Mouse (Mus musculus) limb, embryonic 11.5 days (tissue): ENCODE measurements at regions not wholly inside any gene's neighbourhood (a gene's known extent, or its start where the extent isn't known, plus 50 kb on each side); places are given as distances from the start of the nearest gene placed in this dataset.

Experiments
- ATAC-seq: fragments of 200-750 bp; cut with Nextera tagmentation; 2 replicates; pipeline ENCODE4 v1.8.0; 2017; ENCODE audit warnings: low read depth; ENCODE audit not compliant: insufficient number of reproducible peaks, low FRiP score, low TSS enrichment
- DNase-seq: peaks from one replicate; pipeline ENCODE4 v3.0.0-alpha.2; 2015; ENCODE audit warnings: low spot score
- H3K27ac ChIP-seq: fragments of 300-500 bp; sonication (generic); replicated peaks from 2 replicates; pipeline ENCODE4 v1.5.1; 2014; ENCODE audit warnings: low read depth, mild to moderate bottlenecking, low read length
- H3K27me3 ChIP-seq: fragments of 300-500 bp; sonication (generic); 2 replicates; pipeline ENCODE4 v1.6.1; 2014; ENCODE audit warnings: mild to moderate bottlenecking, low read length, mixed read lengths; ENCODE audit not compliant: control insufficient read depth, insufficient read depth
- H3K36me3 ChIP-seq: fragments of 300-500 bp; sonication (generic); 2 replicates; pipeline ENCODE4 v1.6.1; 2014; ENCODE audit warnings: mild to moderate bottlenecking, low read length, moderate library complexity, mixed read lengths; ENCODE audit not compliant: control insufficient read depth, insufficient read depth
- H3K4me1 ChIP-seq: fragments of 300-500 bp; sonication (generic); 2 replicates; pipeline ENCODE4 v1.6.1; 2014; ENCODE audit warnings: low read length, mixed read lengths; ENCODE audit not compliant: control insufficient read depth, insufficient read depth
- H3K4me2 ChIP-seq: fragments of 300-500 bp; sonication (generic); 2 replicates; pipeline ENCODE4 v1.6.1; 2014; ENCODE audit warnings: low read depth, mild to moderate bottlenecking, moderate library complexity; ENCODE audit not compliant: severe bottlenecking
- H3K4me3 ChIP-seq: fragments of 300-500 bp; sonication (generic); 2 replicates; pipeline ENCODE4 v1.5.1; 2014; ENCODE audit warnings: low read depth, low read length
- H3K9ac ChIP-seq: fragments of 300-500 bp; sonication (generic); 2 replicates; pipeline ENCODE4 v1.6.1; 2014; ENCODE audit warnings: mild to moderate bottlenecking, low read length
- H3K9me3 ChIP-seq: fragments of 300-500 bp; sonication (generic); 2 replicates; pipeline ENCODE4 v1.6.1; 2016; ENCODE audit warnings: low read length; ENCODE audit not compliant: control insufficient read depth
- WGBS: fragments of 180-500 bp; shearing (Covaris S2); extraction: QIAGEN DNeasy Blood & Tissue Kit; methylation state at CpG from one replicate; pipeline ENCODE4 v1.1.7; 2014; 5-methylcytosine and 5-hydroxymethylcytosine counted together

DNA sequence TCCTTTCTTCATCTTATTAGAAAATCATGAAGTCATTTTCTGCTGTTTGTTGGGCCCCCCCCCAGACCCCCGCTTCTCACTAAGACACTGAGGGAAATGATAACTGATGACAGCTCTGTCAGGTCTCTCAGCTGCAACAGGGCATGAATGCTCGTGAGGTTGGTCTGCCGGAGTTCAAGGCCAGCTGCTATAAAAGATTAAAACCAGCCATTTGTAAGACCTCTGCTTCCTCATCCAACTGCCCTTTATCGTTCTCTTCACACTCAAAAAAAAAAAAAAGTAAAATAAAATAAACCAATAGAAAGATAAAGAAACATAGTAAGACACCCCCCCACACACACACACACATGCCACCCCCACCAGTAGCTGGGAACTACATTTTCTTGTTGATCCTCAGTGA is 153.0 kb upstream of the Rpl38 start:
- no peaks in the 10 kb centered on the region for H3K9me3 ChIP-seq
- H3K36me3 ChIP-seq = no peaks in the 10 kb centered on the region
- H3K4me1 ChIP-seq = no peaks in the 10 kb centered on the region
- H3K4me2 ChIP-seq = no peak overlapping the region
- no peak overlapping the region for H3K4me3 ChIP-seq
- ATAC-seq (no peak), DNase-seq (no peak)
- WGBS = 60% methylated on average over 4 of the region's 4 CpGs
- no peak overlapping the region for H3K9ac ChIP-seq
- H3K27ac ChIP-seq = no peak overlapping the region
- no peaks in the 10 kb centered on the region; the same call in 1 of the 2 replicates for H3K27me3 ChIP-seq

DNA sequence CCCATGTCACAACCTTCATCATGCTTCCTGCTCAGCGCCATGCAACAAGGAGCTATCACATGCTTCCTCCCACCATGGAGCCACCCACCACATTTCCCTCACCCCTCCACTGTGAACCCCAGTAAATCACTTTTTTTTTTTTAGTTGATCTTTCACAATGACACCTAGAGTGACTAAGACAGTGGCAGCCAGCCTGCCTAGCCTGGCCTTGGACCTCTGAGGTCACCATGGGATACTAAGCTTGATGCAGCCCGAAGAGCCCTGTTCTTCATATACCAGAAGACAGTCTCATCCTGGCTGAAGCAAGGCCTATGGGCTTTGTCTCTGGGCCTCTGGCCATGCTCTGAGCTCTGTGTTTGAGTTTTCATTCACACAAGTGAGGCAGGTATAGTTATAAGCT is 154.2 kb upstream of the Rpl38 start:
- DNase-seq = no peak

GRCm38 (mm10) chr11:114513446-114513845 is 154.9 kb upstream of the Rpl38 start:
- Histone ChIP-seq H3K4me3 (no peak overlapping the region), H3K4me2 (no peak overlapping the region), H3K27me3 (no peaks in the 10 kb centered on the region; the same call in 1 of the 2 replicates), H3K9ac (no peak overlapping the region), H3K27ac (no peak overlapping the region), H3K4me1 (no peaks in the 10 kb centered on the region), H3K9me3 (no peaks in the 10 kb centered on the region), H3K36me3 (no peaks in the 10 kb centered on the region)
- ATAC-seq (no peak), DNase-seq (no peak)
- 23% methylated on average over 5 of the region's 5 CpGs for WGBS

More for the DNA sequence above, 154.2 kb upstream of the Rpl38 start:
- no peak overlapping the region for H3K27ac ChIP-seq
- H3K36me3 ChIP-seq = no peaks in the 10 kb centered on the region
- no peak overlapping the region for H3K4me3 ChIP-seq
- ATAC-seq = no peak
- WGBS = 77% methylated on average over 2 of the region's 2 CpGs
- H3K9me3 ChIP-seq = no peaks in the 10 kb centered on the region
- no peaks in the 10 kb centered on the region; the same call in 1 of the 2 replicates for H3K27me3 ChIP-seq
- H3K9ac ChIP-seq = no peak overlapping the region
- no peak overlapping the region for H3K4me2 ChIP-seq
- no peaks in the 10 kb centered on the region for H3K4me1 ChIP-seq

DNA sequence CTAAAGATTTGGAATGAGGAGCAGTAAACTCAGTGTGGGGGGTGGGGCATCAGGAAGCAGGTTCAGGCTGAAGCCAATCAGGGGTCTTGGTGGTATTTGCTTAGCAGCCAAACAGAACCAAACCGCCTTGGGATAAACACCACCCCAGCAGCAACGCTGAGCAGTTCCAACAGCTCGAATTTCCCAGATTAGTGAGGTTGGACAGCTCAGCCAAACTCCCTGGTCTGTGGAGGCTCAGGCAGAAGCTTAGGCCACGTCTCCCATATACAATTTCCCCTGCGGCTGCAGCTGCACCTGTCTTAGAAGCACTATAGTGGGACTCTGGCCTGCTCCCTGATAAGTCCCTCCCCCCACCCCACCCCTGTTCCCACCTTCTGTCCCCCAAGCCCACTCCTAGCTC is 156.3 kb upstream of the Rpl38 start:
- DNase-seq = no peak
- H3K9ac ChIP-seq = no peak overlapping the region
- no peak overlapping the region for H3K27ac ChIP-seq
- H3K4me1 ChIP-seq = no peaks in the 10 kb centered on the region
- H3K4me3 ChIP-seq = no peak overlapping the region
- H3K27me3 ChIP-seq = no peaks in the 10 kb centered on the region; the same call in 1 of the 2 replicates
- WGBS = 9% methylated on average over 5 of the region's 5 CpGs
- ATAC-seq = no peak
- no peak overlapping the region for H3K4me2 ChIP-seq
- no peaks in the 10 kb centered on the region for H3K9me3 ChIP-seq
- H3K36me3 ChIP-seq = no peaks in the 10 kb centered on the region

DNA sequence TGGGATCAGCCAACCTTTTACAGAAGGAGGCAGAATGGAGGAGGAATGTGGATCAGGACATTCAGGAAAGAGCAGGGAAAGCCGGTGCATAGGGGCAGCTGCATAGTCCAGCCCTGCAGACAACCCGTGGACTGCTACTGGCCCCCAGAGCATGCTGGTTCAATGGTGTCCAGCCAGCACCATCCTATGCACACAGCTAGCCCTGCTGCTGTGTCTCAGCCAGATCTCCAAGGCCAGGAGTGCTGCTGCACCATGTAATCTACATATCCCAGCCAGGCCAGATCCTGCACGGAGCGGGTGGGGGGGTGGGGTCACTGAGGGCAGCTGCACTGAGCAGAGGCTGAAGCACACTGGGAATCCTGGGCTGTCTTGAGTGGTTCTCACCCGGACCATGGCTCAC is 165.8 kb upstream of the Rpl38 start:
- H3K9ac ChIP-seq = no peak overlapping the region
- 23% methylated on average over 5 of the region's 5 CpGs for WGBS
- ATAC-seq (no peak), DNase-seq (no peak)
- H3K9me3 ChIP-seq = no peaks in the 10 kb centered on the region
- H3K27me3 ChIP-seq = no peaks in the 10 kb centered on the region
- no peak overlapping the region for H3K4me3 ChIP-seq
- no peaks in the 10 kb centered on the region for H3K36me3 ChIP-seq
- no peaks in the 10 kb centered on the region for H3K4me1 ChIP-seq
- no peak overlapping the region for H3K27ac ChIP-seq
- H3K4me2 ChIP-seq = no peak overlapping the region

DNA sequence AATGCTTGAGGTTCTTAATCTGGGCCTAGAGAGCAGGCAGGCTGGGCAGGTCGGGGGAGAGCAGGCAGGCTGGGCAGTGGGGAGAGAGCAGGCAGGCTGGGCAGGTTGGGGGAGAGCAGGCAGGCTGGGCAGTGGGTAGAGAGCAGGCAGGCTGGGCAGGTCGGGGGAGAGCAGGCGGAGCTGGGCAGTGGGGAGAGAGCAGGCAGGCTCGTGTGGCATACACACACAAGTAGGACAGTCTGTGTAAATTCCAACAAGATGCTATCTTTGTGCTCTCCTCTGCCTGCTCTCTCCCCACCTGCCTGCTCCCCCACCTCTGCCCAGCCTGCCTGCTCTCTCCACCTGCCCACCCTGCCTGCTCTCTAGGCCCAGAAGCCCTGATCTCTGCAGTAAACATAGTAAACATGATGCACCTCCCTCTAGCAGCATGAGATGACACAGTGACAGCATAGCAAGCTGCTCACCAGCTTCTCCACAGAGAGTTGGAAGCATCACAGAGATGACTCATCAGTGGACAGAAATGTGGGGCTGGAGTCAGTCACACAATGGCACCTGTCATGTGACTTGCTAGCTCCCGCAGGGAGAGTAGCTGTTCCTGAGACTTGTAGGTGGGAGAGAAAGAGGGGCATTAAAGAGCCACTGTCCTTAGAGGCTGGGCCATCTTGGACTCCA is 166.3 kb upstream of the Rpl38 start:
- no peaks in the 10 kb centered on the region for H3K36me3 ChIP-seq
- H3K9me3 ChIP-seq = no peaks in the 10 kb centered on the region
- no peak overlapping the region for H3K9ac ChIP-seq
- H3K27me3 ChIP-seq = no peaks in the 10 kb centered on the region
- H3K4me3 ChIP-seq = no peak overlapping the region
- no peaks in the 10 kb centered on the region for H3K4me1 ChIP-seq
- 48% methylated on average over 5 of the region's 5 CpGs for WGBS
- DNase-seq (no peak), ATAC-seq (no peak)
- H3K4me2 ChIP-seq = no peak overlapping the region
- H3K27ac ChIP-seq = no peak overlapping the region

DNA sequence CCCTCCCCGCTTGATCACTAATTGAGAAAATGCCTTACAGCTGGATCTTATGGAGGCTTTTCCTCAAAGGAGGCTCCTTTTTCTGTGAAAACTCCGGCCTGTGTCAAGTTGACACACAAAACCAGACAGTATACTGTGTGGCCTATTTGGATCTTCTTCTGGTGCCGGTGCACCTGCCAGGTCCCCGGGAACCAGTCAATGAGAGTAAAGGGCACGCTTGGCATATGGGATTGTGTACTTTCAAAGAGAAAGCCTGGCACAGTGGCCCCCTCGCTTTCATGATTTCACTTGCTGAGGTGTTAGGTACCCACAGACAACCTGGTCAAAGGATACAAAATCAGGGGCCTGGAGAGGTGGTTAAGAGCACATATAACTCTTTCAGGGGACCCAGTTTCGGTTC is 167.9 kb upstream of the Rpl38 start:
- ATAC-seq (no peak), DNase-seq (no peak)
- WGBS = 86% methylated on average over 7 of the region's 7 CpGs
- Histone ChIP-seq H3K27me3 (peaks cover 4% of the 10 kb centered on the region; the same call in 1 of the 2 replicates), H3K36me3 (no peaks in the 10 kb centered on the region), H3K4me3 (no peak overlapping the region), H3K27ac (no peak overlapping the region), H3K4me2 (no peak overlapping the region), H3K4me1 (no peaks in the 10 kb centered on the region), H3K9ac (no peak overlapping the region), H3K9me3 (no peaks in the 10 kb centered on the region)

- H3K4me1 ChIP-seq = no peaks in the 10 kb centered on the region
- H3K9me3 ChIP-seq = no peaks in the 10 kb centered on the region
- ATAC-seq (no peak), DNase-seq (no peak)
- no peak overlapping the region for H3K9ac ChIP-seq
- WGBS = 93% methylated on average over 12 of the region's 12 CpGs
- no peaks in the 10 kb centered on the region for H3K36me3 ChIP-seq
- no peak overlapping the region for H3K4me2 ChIP-seq
- no peak overlapping the region for H3K27ac ChIP-seq
- H3K27me3 ChIP-seq = peaks cover 5% of the 10 kb centered on the region; the same call in 1 of the 2 replicates
- no peak overlapping the region for H3K4me3 ChIP-seq
These were observed 168.7 kb upstream of the Rpl38 start for GRCm38 (mm10) chr11:114499665-114500064.

DNA sequence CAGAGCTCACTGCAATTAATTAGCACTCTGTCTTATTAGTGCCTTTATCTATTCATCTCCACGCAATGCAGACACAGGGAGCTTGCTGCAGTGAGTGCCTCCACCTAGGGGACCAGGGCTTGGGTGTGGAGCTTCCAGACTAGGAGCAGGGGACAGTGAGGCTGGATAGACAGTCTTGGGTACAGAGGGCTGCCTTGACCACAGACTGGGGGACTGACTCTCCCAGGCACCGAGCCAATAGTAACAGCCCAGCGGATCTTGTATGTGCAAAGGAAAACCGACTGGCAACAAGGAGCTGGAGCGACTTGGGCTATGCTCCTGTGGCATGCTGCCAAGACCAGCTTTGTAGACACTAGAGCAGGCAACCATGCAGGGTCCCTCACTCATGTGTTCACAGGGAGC is 172.8 kb upstream of the Rpl38 start:
- peaks cover 21% of the 10 kb centered on the region for H3K27me3 ChIP-seq
- H3K4me2 ChIP-seq = no peak overlapping the region
- 65% methylated on average over 5 of the region's 5 CpGs for WGBS
- no peaks in the 10 kb centered on the region for H3K36me3 ChIP-seq
- H3K4me3 ChIP-seq = no peak overlapping the region
- no peak overlapping the region for H3K9ac ChIP-seq
- H3K4me1 ChIP-seq = no peaks in the 10 kb centered on the region; the same call in 1 of the 2 replicates
- no peaks in the 10 kb centered on the region for H3K9me3 ChIP-seq
- DNase-seq (no peak), ATAC-seq (no peak)
- no peak overlapping the region for H3K27ac ChIP-seq
